In the genomic region with DNA sequence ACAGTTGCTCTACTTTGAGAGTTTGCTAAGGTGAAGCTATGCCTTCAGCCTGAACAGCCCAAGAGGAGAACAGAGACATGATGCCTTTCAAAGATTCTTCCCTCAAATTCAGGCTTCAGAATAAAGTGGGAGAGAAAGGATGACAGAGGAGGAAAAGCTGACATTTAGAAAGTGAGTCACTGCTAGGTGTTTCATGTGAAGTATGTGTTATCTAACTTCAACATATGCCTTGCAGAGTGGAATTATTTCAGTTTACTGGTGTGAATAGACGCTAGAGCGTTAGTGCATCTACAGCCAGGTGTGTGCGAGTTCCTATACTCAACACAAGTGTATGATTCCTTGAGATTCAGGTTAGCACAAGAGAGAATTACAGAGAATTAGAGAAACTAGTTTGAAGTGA, we compare ENCODE assay signal across 33 mouse cellular contexts.
"Had no signal": no experiment of that assay in that cellular context is flagged by ENCODE, and none has a peak within 500 bp of the region (broad histone marks: within the 10 kb centered on the region; RNA-seq: fewer than 3 reads in every experiment).

No protein-coding gene starts in this region.

- DNase-seq: heart, postnatal 10 days; heart, postnatal 14 days; heart, postnatal 36 days; heart, postnatal 4 days; kidney, adult 11 months; kidney, adult 18-20 months; kidney, adult 2 months; kidney, adult 8-10 months; kidney, adult 9 months; kidney, postnatal 10 days; kidney, postnatal 14 days; kidney, postnatal 25 days; kidney, postnatal 36 days; kidney, postnatal 4 days; layer of hippocampus, adult 9-11 months; layer of hippocampus, postnatal 36 days had no signal

- H3K27ac ChIP-seq: heart, embryonic 10.5 days; heart, embryonic 13.5 days; heart, embryonic 15.5 days; hindbrain, embryonic 12.5 days; hindbrain, embryonic 13.5 days; hindbrain, embryonic 14.5 days; hindbrain, embryonic 15.5 days; hindbrain, postnatal 0 days; intestine, embryonic 15.5 days; kidney, embryonic 15.5 days; kidney, postnatal 0 days; layer of hippocampus, adult 2 months had no signal

- H3K36me3 ChIP-seq: heart, embryonic 10.5 days; heart, embryonic 12.5 days; heart, embryonic 13.5 days; heart, embryonic 15.5 days; hindbrain, embryonic 12.5 days; hindbrain, embryonic 13.5 days; hindbrain, embryonic 15.5 days; intestine, embryonic 15.5 days; kidney, embryonic 15.5 days had no signal

- H3K4me1 ChIP-seq: heart, embryonic 10.5 days; heart, embryonic 12.5 days; heart, embryonic 13.5 days; heart, embryonic 15.5 days; hindbrain, embryonic 12.5 days; hindbrain, embryonic 13.5 days; hindbrain, embryonic 15.5 days; intestine, embryonic 15.5 days; kidney, embryonic 15.5 days had no signal

- H3K4me3 ChIP-seq: heart, embryonic 10.5 days; heart, embryonic 12.5 days; heart, embryonic 13.5 days; heart, embryonic 15.5 days; hindbrain, embryonic 12.5 days; hindbrain, embryonic 13.5 days; hindbrain, embryonic 15.5 days; intestine, embryonic 15.5 days; kidney, embryonic 15.5 days; layer of hippocampus, adult 2 months had no signal

- H3K27me3 ChIP-seq: heart, embryonic 12.5 days; heart, embryonic 13.5 days; heart, embryonic 15.5 days; hindbrain, embryonic 12.5 days; hindbrain, embryonic 13.5 days; hindbrain, embryonic 15.5 days; intestine, embryonic 15.5 days; kidney, embryonic 15.5 days had no signal

- ATAC-seq: hindbrain, embryonic 16.5 days; hindbrain, postnatal 0 days; inflammation-experienced regulatory T-cells, adult 6 months; intestine, embryonic 15.5 days; intestine, embryonic 16.5 days; intestine, postnatal 0 days had no signal

- H3K9me3 ChIP-seq: heart, embryonic 10.5 days; heart, embryonic 12.5 days; heart, embryonic 13.5 days; heart, embryonic 15.5 days; hindbrain, embryonic 12.5 days; hindbrain, embryonic 13.5 days; hindbrain, embryonic 15.5 days; intestine, embryonic 15.5 days; kidney, embryonic 15.5 days had no signal
